Mouse (Mus musculus): Measurements from ENCODE around the gene Ccdc63. TPM values are rescaled to one million over a fixed set of nuclear protein-coding genes. Genes with fewer than 3 reads are reported as not detected.

Ccdc63 gene
- 0.10 TPM in 1 of 2 replicates, not detected in the other for polyA plus RNA-seq (2012; rRNA removed; ENCODE audit: low replicate concordance)

GRCm38 (mm10) chr5:122140723-122141122 lies at the start of gene Ccdc63:
Ccdc63 (minus strand) TSS chr5:122140823.

GRCm38 (mm10) chr5:122157827-122158381 lies 17.3 kb upstream of the Ccdc63 start, which contains the start of gene Ppp1cc:
Ppp1cc (plus strand) TSS chr5:122158278.

Other genes with a start within 250 kb of the Ccdc63 start
- 0.27 and 0.60 TPM in 2 replicates for gene Cux2, start 90.7 kb downstream of the Ccdc63 start, polyA plus RNA-seq (2012; rRNA removed; ENCODE audit: low replicate concordance)
- 5.7 TPM in 1 of 2 replicates, not detected in the other for gene Myl2, start 39.9 kb downstream of the Ccdc63 start, polyA plus RNA-seq (2012; rRNA removed; ENCODE audit: low replicate concordance)
- gene Ppp1cc, start 17.5 kb upstream of the Ccdc63 start, polyA plus RNA-seq (2012; rRNA removed; ENCODE audit: low replicate concordance) = 70.2 and 75.3 TPM in 2 replicates
- 76.5 and 101 TPM in 2 replicates for gene Hvcn1, start 66.0 kb upstream of the Ccdc63 start, polyA plus RNA-seq (2012; rRNA removed; ENCODE audit: low replicate concordance)
- 28.1 and 30.6 TPM in 2 replicates for gene Tctn1, start 123.6 kb upstream of the Ccdc63 start, polyA plus RNA-seq (2012; rRNA removed; ENCODE audit: low replicate concordance)
- 27.0 and 34.2 TPM in 2 replicates for gene Pptc7, start 143.5 kb upstream of the Ccdc63 start, polyA plus RNA-seq (2012; rRNA removed; ENCODE audit: low replicate concordance)
- gene Rad9b, start 213.4 kb upstream of the Ccdc63 start, polyA plus RNA-seq (2012; rRNA removed; ENCODE audit: low replicate concordance) = 4.3 and 9.5 TPM in 2 replicates
- gene Vps29, start 213.5 kb upstream of the Ccdc63 start, polyA plus RNA-seq (2012; rRNA removed; ENCODE audit: low replicate concordance) = 31.2 and 61.1 TPM in 2 replicates
- gene Gpn3, start 231.1 kb upstream of the Ccdc63 start, polyA plus RNA-seq (2012; rRNA removed; ENCODE audit: low replicate concordance) = 27.6 and 62.0 TPM in 2 replicates
- gene Fam216a, start 231.5 kb upstream of the Ccdc63 start, polyA plus RNA-seq (2012; rRNA removed; ENCODE audit: low replicate concordance) = 17.4 and 21.1 TPM in 2 replicates

Measured in mammary gland, adult 2 months (tissue).